Mouse (Mus musculus): ENCODE results near the gene Tfeb. TPM values are rescaled to one million over a fixed set of nuclear protein-coding genes. Genes with fewer than 3 reads are reported as not detected.
A peak's percentile ranks its signal among the peaks of the same experiment; 100 is the strongest.

Tfeb gene
- total RNA-seq, 2 experiments from 2014 or later: 11.2 to 11.9 TPM

GRCm38 (mm10) chr17:47751811-47752210 is 15.0 kb downstream of the Tfeb start:
- DNase-seq (ENCODE audit: low spot score in 2 of 2): no peak

- DNase-seq (ENCODE audit: low spot score in 2 of 2): no peak
Measured at GRCm38 (mm10) chr17:47753130-47753775, 16.4 kb downstream of the Tfeb start.

GRCm38 (mm10) chr17:47754246-47754645 is 17.4 kb downstream of the Tfeb start:
- DNase-seq (ENCODE audit: low spot score in 2 of 2): no peak

GRCm38 (mm10) chr17:47756366-47756765 is 19.5 kb downstream of the Tfeb start:
- DNase-seq (ENCODE audit: low spot score in 2 of 2): no peak

GRCm38 (mm10) chr17:47757056-47757610 is 20.3 kb downstream of the Tfeb start:
- no peak for DNase-seq (ENCODE audit: low spot score in 2 of 2)

- DNase-seq (ENCODE audit: low spot score in 2 of 2): peak in 1 of 2 experiments; percentile 49
Measured at GRCm38 (mm10) chr17:47759702-47760410, 23.0 kb downstream of the Tfeb start.

- no peak for DNase-seq (ENCODE audit: low spot score in 2 of 2)
Measured at GRCm38 (mm10) chr17:47762028-47762427, 25.2 kb downstream of the Tfeb start.

GRCm38 (mm10) chr17:47762518-47763340 is 25.9 kb downstream of the Tfeb start:
- peak; percentile 70 to 87 for DNase-seq (ENCODE audit: low spot score in 2 of 2)

GRCm38 (mm10) chr17:47765986-47766385 is 29.2 kb downstream of the Tfeb start:
- no peak for DNase-seq (ENCODE audit: low spot score in 2 of 2)

- no peak for DNase-seq (ENCODE audit: low spot score in 2 of 2)
Measured at GRCm38 (mm10) chr17:47766407-47767043, 29.7 kb downstream of the Tfeb start.

- no peak for DNase-seq (ENCODE audit: low spot score in 2 of 2)
Measured at GRCm38 (mm10) chr17:47767081-47767455, 30.2 kb downstream of the Tfeb start.

- no peak for DNase-seq (ENCODE audit: low spot score in 2 of 2)
Measured at GRCm38 (mm10) chr17:47767456-47768141, 30.8 kb downstream of the Tfeb start.

- no peak for DNase-seq (ENCODE audit: low spot score in 2 of 2)
Measured at GRCm38 (mm10) chr17:47768707-47769276, 32.0 kb downstream of the Tfeb start.

GRCm38 (mm10) chr17:47769389-47770299 is 32.8 kb downstream of the Tfeb start:
- DNase-seq (ENCODE audit: low spot score in 2 of 2): no peak

GRCm38 (mm10) chr17:47773604-47774003 is 36.8 kb downstream of the Tfeb start:
- no peak for DNase-seq (ENCODE audit: low spot score in 2 of 2)

GRCm38 (mm10) chr17:47777141-47777540 is 40.3 kb downstream of the Tfeb start:
- DNase-seq (ENCODE audit: low spot score in 2 of 2): no peak

GRCm38 (mm10) chr17:47780470-47780869 is 43.6 kb downstream of the Tfeb start:
- no peak for DNase-seq (ENCODE audit: low spot score in 2 of 2)

- no peak for DNase-seq (ENCODE audit: low spot score in 2 of 2)
Measured at GRCm38 (mm10) chr17:47782486-47782885, 45.7 kb downstream of the Tfeb start.
